Mouse (Mus musculus): ENCODE data around the gene Bad. TPM values are rescaled to one million over a fixed set of nuclear protein-coding genes. Genes with fewer than 3 reads are reported as not detected.
"Not testable (repeated sequence)": the region's sequence is repeated elsewhere in the genome, so short reads cannot be mapped to it uniquely, and the experiment has no call there.

Gene Bad
- total RNA-seq, 2 experiments from 2014 or later: 31.6 to 34.4 TPM

- DNase-seq (ENCODE audit: low spot score in 2 of 2): peak; percentile 96 to 99
Observed at GRCm38 (mm10) chr19:6980381-6981093, 38.9 kb downstream of the Bad start, which contains the start of gene Fkbp2. TSS of gene Fkbp2 (minus strand) at chr19:6980501.

GRCm38 (mm10) chr19:6981465-6981864 lies 39.8 kb downstream of the Bad start:
- no peak for DNase-seq (ENCODE audit: low spot score in 2 of 2)

- no peak for DNase-seq (ENCODE audit: low spot score in 2 of 2)
Observed at GRCm38 (mm10) chr19:6983621-6984020, 42.0 kb downstream of the Bad start.

GRCm38 (mm10) chr19:6985300-6985699 lies 43.6 kb downstream of the Bad start:
- DNase-seq (ENCODE audit: low spot score in 2 of 2): no peak

- no peak for DNase-seq (ENCODE audit: low spot score in 2 of 2)
Observed at GRCm38 (mm10) chr19:6985951-6986708, 44.5 kb downstream of the Bad start.

- peak in 1 of 2 experiments; percentile 70 for DNase-seq (ENCODE audit: low spot score in 2 of 2)
Observed at GRCm38 (mm10) chr19:6987061-6987903, 45.6 kb downstream of the Bad start, which contains the start of gene Vegfb. TSS of gene Vegfb (minus strand) at chr19:6987651.

- no peak for DNase-seq (ENCODE audit: low spot score in 2 of 2)
Observed at GRCm38 (mm10) chr19:6987904-6988285, 46.2 kb downstream of the Bad start.

GRCm38 (mm10) chr19:6989251-6989650 lies 47.6 kb downstream of the Bad start:
- DNase-seq (ENCODE audit: low spot score in 2 of 2): no peak

GRCm38 (mm10) chr19:6990712-6991111 lies 49.1 kb downstream of the Bad start:
- no peak for DNase-seq (ENCODE audit: low spot score in 2 of 2)

- not testable (repeated sequence) for DNase-seq (ENCODE audit: low spot score in 2 of 2)
Observed at GRCm38 (mm10) chr19:6991166-6991565, 49.5 kb downstream of the Bad start.

- DNase-seq (ENCODE audit: low spot score in 2 of 2): peak; percentile 91 to 96
Observed at GRCm38 (mm10) chr19:6992011-6992858, 50.6 kb downstream of the Bad start, which contains the start of gene Dnajc4. TSS of gene Dnajc4 (minus strand) at chr19:6992572.

- no peak for DNase-seq (ENCODE audit: low spot score in 2 of 2)
Observed at GRCm38 (mm10) chr19:6993011-6993770, 51.5 kb downstream of the Bad start.

- DNase-seq (ENCODE audit: low spot score in 2 of 2): no peak
Observed at GRCm38 (mm10) chr19:6994002-6994401, 52.3 kb downstream of the Bad start.

GRCm38 (mm10) chr19:6994489-6994888 lies 52.8 kb downstream of the Bad start:
- DNase-seq (ENCODE audit: low spot score in 2 of 2): no peak

- peak in 1 of 2 experiments; percentile 29 for DNase-seq (ENCODE audit: low spot score in 2 of 2)
Observed at GRCm38 (mm10) chr19:6995255-6995991, 53.8 kb downstream of the Bad start.

- peak; percentile 73 to 86 for DNase-seq (ENCODE audit: low spot score in 2 of 2)
Observed at GRCm38 (mm10) chr19:6996006-6996405, 54.3 kb downstream of the Bad start, which contains the start of the genes Nudt22 and Trpt1. TSS of gene Nudt22 (minus strand) at chr19:6996117. TSS of gene Trpt1 (plus strand) at chr19:6996131.

- DNase-seq (ENCODE audit: low spot score in 2 of 2): no peak
Observed at GRCm38 (mm10) chr19:6997721-6998290, 56.1 kb downstream of the Bad start.

- DNase-seq (ENCODE audit: low spot score in 2 of 2): no peak
Observed at GRCm38 (mm10) chr19:6999360-7000063, 57.9 kb downstream of the Bad start.

All from gastrocnemius, postnatal 4 days (tissue).